Mouse (Mus musculus) bone marrow, adult 2 months (tissue): ENCODE results near the gene Lima1. TPM values are rescaled to one million over a fixed set of nuclear protein-coding genes. Genes with fewer than 3 reads are reported as not detected.

Experiments used
- H3K27ac ChIP-seq: fragments of 200-500 bp; 2 replicates; pipeline ENCODE4 v1.5.1; 2012; ENCODE audit warnings: low read depth, mild to moderate bottlenecking, control low read depth, inconsistent platforms, low read length; ENCODE audit not compliant: control insufficient read depth, poor library complexity, insufficient read depth
- H3K4me1 ChIP-seq: fragments of 200-500 bp; 2 replicates; pipeline ENCODE4 v1.6.1; 2011; ENCODE audit warnings: low read length; ENCODE audit not compliant: control insufficient read depth, insufficient read depth
- H3K4me3 ChIP-seq: fragments of 200-500 bp; replicated peaks from 2 replicates; pipeline ENCODE3; 2011; ENCODE audit warnings: mild to moderate bottlenecking, low read depth, low read length, control low read depth; ENCODE audit not compliant: control insufficient read depth
- CTCF ChIP-seq: fragments of 200-500 bp; IDR thresholded peaks from 2 replicates; pipeline ENCODE4 v1.5.1; 2011; ENCODE audit warnings: low read length, control low read depth; ENCODE audit not compliant: control insufficient read depth, insufficient read depth
- POLR2A ChIP-seq: fragments of 200-500 bp; IDR thresholded peaks from 2 replicates; pipeline ENCODE4 v1.6.1; 2011; ENCODE audit warnings: low read depth, mild to moderate bottlenecking, control low read depth, low read length, borderline replicate concordance; ENCODE audit not compliant: control insufficient read depth
- WGBS: fragments of 180-500 bp; shearing (Covaris S2); methylation state at CpG from one replicate; pipeline ENCODE4 v1.1.7; 2018; 5-methylcytosine and 5-hydroxymethylcytosine counted together
- polyA plus RNA-seq: library from polyadenylated mRNA; stranded (reverse); fragments of >200 nt; gene quantifications from 2 replicates; pipeline ENCODE4 v1.2.4, GENCODE M21; 2011; ENCODE audit warnings: low replicate concordance; ENCODE audit not compliant: missing spikeins, insufficient read depth, insufficient read length

The Lima1 gene
- polyA plus RNA-seq, 1 experiment, result 6.5 TPM

DNA sequence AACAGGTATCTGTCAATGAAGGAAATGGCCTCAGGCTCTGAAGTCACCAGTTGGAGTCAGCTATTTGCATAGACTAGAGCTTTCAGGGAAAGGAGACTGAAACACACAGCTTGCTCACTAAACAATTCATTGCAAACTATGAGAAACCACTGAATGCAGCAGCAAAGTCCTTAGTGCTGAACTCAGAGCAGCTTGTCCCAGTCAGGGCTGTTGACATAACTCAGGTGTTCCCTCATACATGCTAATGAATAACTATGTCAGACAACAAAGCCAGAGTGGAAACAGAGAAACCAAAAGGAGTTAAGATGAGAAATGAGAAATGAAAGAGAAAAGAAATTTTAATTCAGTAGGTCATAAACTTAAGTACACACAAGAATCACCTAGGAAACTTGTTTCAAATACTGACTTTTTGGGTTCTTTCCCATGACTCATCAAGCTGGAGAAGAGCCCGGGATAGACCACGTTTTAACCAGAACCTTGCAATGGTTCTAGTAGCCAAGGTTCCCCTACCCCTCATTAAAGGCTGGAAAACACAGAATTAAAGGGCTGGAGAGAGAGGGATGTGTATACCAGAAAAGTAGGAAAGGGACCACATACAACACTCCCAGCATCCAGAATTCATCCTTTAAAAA lies 22.5 kb downstream of the Lima1 start:
- no peak for TF ChIP-seq POLR2A
- TF ChIP-seq CTCF, result no peak
- H3K4me1 ChIP-seq, result no peaks in the 10 kb centered on the region
- no peak overlapping the region for H3K4me3 ChIP-seq
- H3K27ac ChIP-seq, result no peak overlapping the region
- 78% methylated on average over 2 of the region's 2 CpGs for WGBS

DNA sequence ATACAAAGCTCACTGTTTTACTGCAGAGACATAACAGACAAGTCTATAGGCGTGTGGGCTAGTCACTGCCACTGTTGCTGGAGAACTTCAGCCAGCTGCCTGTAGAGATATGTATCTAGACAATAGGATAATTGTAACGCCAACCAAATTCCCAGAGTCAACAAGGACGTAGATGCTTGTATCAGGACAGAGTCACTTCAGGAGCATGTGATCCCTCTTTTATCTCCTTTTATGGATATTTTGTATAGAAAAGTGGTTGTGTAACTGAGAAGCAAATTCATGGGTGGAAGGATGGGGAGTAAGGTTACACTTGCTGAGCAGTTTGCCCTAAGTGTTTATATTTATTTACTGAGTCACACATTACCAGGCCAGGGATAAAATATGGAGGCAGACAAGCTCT lies 25.0 kb downstream of the Lima1 start:
- Histone ChIP-seq H3K4me3 (no peak overlapping the region), H3K4me1 (peaks cover 1% of the 10 kb centered on the region), H3K27ac (no peak overlapping the region)
- TF ChIP-seq CTCF (no peak), POLR2A (no peak)
- WGBS, result 73% methylated on average over 3 of the region's 3 CpGs

DNA sequence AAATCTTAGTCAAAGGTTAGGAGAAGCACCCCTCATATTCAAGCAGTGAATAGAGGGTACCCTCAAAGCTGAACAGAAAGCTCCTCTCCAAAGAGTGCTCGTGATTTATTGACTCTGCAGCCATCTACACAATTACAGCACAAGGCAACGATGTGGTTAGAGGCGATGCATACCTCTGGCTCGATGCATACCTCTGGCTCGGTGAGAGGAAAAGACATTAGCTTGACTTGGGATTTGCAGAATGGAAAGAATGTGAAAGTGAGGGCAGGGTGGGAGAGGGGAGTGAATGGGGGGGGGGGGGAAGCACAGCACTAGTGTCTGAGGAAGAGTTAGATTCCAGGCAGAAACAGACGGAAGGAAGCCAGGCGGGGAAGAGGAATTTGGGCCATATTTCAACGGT lies 27.3 kb downstream of the Lima1 start:
- H3K4me3 ChIP-seq, result no peak overlapping the region
- no peak for TF ChIP-seq CTCF
- no peak for TF ChIP-seq POLR2A
- H3K27ac ChIP-seq, result no peak overlapping the region
- WGBS, result 27% methylated on average over 8 of the region's 8 CpGs
- peaks cover 1% of the 10 kb centered on the region for H3K4me1 ChIP-seq

DNA sequence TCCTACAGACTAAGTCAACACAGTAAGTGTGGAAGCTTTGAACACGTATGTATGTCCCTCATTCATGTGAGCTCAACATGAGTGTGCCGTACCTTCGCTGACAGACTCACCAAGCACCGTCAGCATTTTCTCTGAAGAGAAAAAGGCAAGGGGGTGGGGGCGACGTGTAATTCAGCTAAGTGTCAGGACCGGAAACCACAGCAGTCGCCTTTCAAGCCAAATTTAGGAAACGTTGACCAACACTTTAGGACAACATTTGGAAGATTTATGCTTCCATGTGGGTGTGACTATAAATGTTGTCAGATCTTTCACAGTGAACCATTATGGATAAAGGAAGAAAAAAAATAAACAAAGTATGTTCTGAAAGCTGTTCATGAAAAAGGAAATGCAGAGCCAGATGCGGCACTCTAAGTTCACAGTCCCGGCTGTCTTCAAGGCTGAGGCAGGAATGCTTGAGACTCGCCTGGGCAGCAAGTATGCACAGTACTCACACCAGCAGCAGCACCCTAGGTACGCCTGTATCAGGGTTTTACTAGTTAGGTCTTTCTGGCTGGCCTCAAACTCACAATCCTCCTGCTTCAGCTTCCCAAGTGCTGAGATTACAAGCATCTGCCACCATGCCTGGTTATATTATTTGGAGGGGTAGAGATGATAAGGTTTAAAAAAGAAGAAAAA lies 27.9 kb downstream of the Lima1 start:
- TF ChIP-seq POLR2A, result no peak
- no peak for TF ChIP-seq CTCF

GRCm38 (mm10) chr15:99846633-99847032 lies 28.6 kb downstream of the Lima1 start:
- 24% methylated on average over 6 of the region's 6 CpGs for WGBS
- no peak overlapping the region for H3K4me3 ChIP-seq

More for the DNA sequence above, 27.9 kb downstream of the Lima1 start:
- WGBS, result 3% methylated on average over 13 of the region's 13 CpGs
- H3K4me1 ChIP-seq, result peaks cover 1% of the 10 kb centered on the region
- H3K27ac ChIP-seq, result no peak overlapping the region
- H3K4me3 ChIP-seq, result no peak overlapping the region

GRCm38 (mm10) chr15:99843856-99844255 lies 31.4 kb downstream of the Lima1 start:
- peaks cover 1% of the 10 kb centered on the region for H3K4me1 ChIP-seq
- no peak overlapping the region for H3K4me3 ChIP-seq
- no peak overlapping the region for H3K27ac ChIP-seq
- 88% methylated on average over 3 of the region's 3 CpGs for WGBS
- no peak for TF ChIP-seq POLR2A
- TF ChIP-seq CTCF, result no peak

More at GRCm38 (mm10) chr15:99846633-99847032, 28.6 kb downstream of the Lima1 start:
- Histone ChIP-seq H3K27ac (no peak overlapping the region), H3K4me1 (peaks cover 1% of the 10 kb centered on the region)
- TF ChIP-seq CTCF (no peak), POLR2A (no peak)

- 60% methylated on average over 2 of the region's 2 CpGs for WGBS
Measured at GRCm38 (mm10) chr15:99839910-99840309, 35.3 kb downstream of the Lima1 start.

DNA sequence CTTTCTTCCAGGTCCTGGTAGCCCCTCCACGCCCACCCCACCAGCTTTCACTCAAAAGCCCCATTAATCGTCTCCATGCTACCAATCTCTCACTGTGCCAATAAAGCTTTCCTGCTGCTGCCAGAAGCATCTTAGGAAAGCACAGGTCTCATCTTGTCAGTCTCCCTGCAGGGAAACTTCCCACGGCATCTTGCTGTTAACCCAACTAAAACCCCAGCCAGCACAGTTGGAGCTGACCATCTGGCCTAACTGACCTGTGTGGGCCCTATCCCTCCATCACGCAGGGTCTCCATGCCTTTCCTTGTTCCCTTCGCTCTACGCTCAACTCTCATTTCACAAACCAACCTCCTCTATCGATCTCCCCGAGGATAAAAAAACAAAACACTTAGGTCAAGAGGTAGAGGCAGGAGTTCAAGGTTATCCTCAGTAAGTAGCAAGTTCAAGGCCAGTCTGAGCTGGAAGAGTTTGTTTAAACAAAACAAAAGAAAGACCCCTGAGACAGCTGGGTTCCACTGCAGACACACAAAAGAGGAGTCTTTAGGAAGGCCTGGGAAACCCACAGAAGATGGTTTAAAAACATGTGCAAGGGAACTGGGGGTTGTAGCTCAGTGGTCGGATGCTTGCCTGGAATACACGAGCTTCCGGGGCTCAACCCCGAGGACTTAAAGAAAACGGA lies 36.0 kb downstream of the Lima1 start:
- Histone ChIP-seq H3K4me1 (no peaks in the 10 kb centered on the region), H3K27ac (no peak overlapping the region), H3K4me3 (no peak overlapping the region)
- TF ChIP-seq CTCF (no peak), POLR2A (no peak)
- 83% methylated on average over 13 of the region's 13 CpGs for WGBS

More at GRCm38 (mm10) chr15:99839910-99840309, 35.3 kb downstream of the Lima1 start:
- no peak overlapping the region for H3K27ac ChIP-seq
- H3K4me1 ChIP-seq, result no peaks in the 10 kb centered on the region
- TF ChIP-seq POLR2A (no peak), CTCF (no peak)
- no peak overlapping the region for H3K4me3 ChIP-seq

- Histone ChIP-seq H3K4me3 (no peak overlapping the region), H3K4me1 (no peaks in the 10 kb centered on the region), H3K27ac (no peak overlapping the region)
- 70% methylated on average over 7 of the region's 7 CpGs for WGBS
- TF ChIP-seq CTCF, result no peak
- TF ChIP-seq POLR2A, result no peak
Measured at GRCm38 (mm10) chr15:99837561-99837960, 37.7 kb downstream of the Lima1 start.
